ENCODE assay signal across 11 mouse cellular contexts in the genomic region with DNA sequence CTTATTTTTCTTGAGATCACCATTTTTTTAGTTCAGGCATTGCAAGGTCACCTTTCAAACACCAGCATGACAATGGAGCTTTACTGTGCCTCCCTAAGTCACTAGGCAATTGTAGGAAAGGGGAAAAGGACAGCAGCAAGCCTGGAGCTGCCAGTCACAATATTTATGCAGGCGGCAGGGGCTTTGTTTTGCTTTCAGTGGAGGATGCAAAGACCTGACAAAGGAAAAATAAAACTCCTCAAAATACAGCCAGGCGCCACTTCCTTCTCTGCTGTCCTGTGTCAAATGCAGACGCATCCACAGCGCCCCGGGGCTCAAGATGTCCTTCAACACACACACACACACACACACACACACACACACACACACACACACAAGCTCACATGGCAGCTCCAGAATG.
A peak's percentile ranks its signal among the peaks of the same experiment; 100 is the strongest.
DNase-seq lines count a peak whose midpoint lies in the region; ATAC-seq and TF ChIP-seq lines count a peak whose summit lies in the region.
"Had no signal": no experiment of that assay in that cellular context is flagged by ENCODE, and none has a peak within 500 bp of the region (broad histone marks: within the 10 kb centered on the region; RNA-seq: fewer than 3 reads in every experiment).

No protein-coding gene starts in this region.

- no peak for TF ChIP-seq CTCF in heart, postnatal 0 days (IDR thresholded peaks at IDR 0.05; ENCODE audit: low read depth)
- no peak for TF ChIP-seq CTCF in lung, postnatal 0 days (IDR thresholded peaks at IDR 0.05)
- TF ChIP-seq CTCF in brain, embryonic 14.5 days (IDR thresholded peaks at IDR 0.05; ENCODE audit: borderline replicate concordance, extremely low read depth, insufficient read depth, insufficient read length): no peak

- WGBS in heart, postnatal 0 days: 25% methylated on average over 5 of the region's 5 CpGs
- WGBS in lung, postnatal 0 days: 36% methylated on average over 5 of the region's 5 CpGs
- 7% methylated on average over 5 of the region's 5 CpGs for WGBS in neural tube, embryonic 12.5 days

- H3K36me3 ChIP-seq in heart, postnatal 0 days (replicated peaks; ENCODE audit: control insufficient read depth, insufficient read depth, low read length): no peaks in the 10 kb centered on the region
- no peaks in the 10 kb centered on the region for H3K36me3 ChIP-seq in lung, postnatal 0 days (ENCODE audit: insufficient read depth, low read length)
- H3K36me3 ChIP-seq in neural tube, embryonic 12.5 days: no peaks in the 10 kb centered on the region
- H3K36me3 ChIP-seq: midbrain, embryonic 12.5 days had no signal

- H3K4me1 ChIP-seq in heart, postnatal 0 days (ENCODE audit: control insufficient read depth, insufficient read depth): peaks cover 46% of the 10 kb centered on the region
- peaks cover 2% of the 10 kb centered on the region; the same call in 1 of the 2 replicates for H3K4me1 ChIP-seq in lung, postnatal 0 days (ENCODE audit: insufficient read depth, low read depth, low read length)
- H3K4me1 ChIP-seq in neural tube, embryonic 12.5 days: peaks cover 5% of the 10 kb centered on the region; the same call in 1 of the 2 replicates

- no peaks in the 10 kb centered on the region for H3K27me3 ChIP-seq in heart, postnatal 0 days (ENCODE audit: control insufficient read depth, insufficient read depth, low read length)
- H3K27me3 ChIP-seq in lung, postnatal 0 days (replicated peaks; ENCODE audit: insufficient read depth, low read length): no peaks in the 10 kb centered on the region
- H3K27me3 ChIP-seq in neural tube, embryonic 12.5 days (replicated peaks): no peaks in the 10 kb centered on the region
- H3K27me3 ChIP-seq: midbrain, embryonic 12.5 days had no signal

- no peak overlapping the region for H3K9ac ChIP-seq in heart, postnatal 0 days (replicated peaks; ENCODE audit: low read depth, low read length)
- no peak overlapping the region for H3K9ac ChIP-seq in lung, postnatal 0 days (replicated peaks; ENCODE audit: low read depth)
- H3K9ac ChIP-seq in neural tube, embryonic 12.5 days: no peak overlapping the region
- H3K9ac ChIP-seq: liver, embryonic 14.5 days; midbrain, embryonic 12.5 days had no signal

- H3K9me3 ChIP-seq in heart, postnatal 0 days (replicated peaks; ENCODE audit: control insufficient read depth, low read length): no peaks in the 10 kb centered on the region
- no peaks in the 10 kb centered on the region for H3K9me3 ChIP-seq in lung, postnatal 0 days (ENCODE audit: low read length)
- no peaks in the 10 kb centered on the region for H3K9me3 ChIP-seq in neural tube, embryonic 12.5 days
- H3K9me3 ChIP-seq: midbrain, embryonic 12.5 days had no signal

- TF ChIP-seq EP300 in heart, postnatal 0 days (IDR thresholded peaks at IDR 0.05; ENCODE audit: low read depth): no peak
- no peak for TF ChIP-seq EP300 in lung, postnatal 0 days (IDR thresholded peaks at IDR 0.05)

- peak; percentile 45 for DNase-seq in heart, postnatal 0 days (ENCODE audit: low spot score)
- no peak for DNase-seq in heart, adult 11 months
- peak; percentile 28 for DNase-seq in lung, postnatal 10 days
- DNase-seq in lung, postnatal 0 days (ENCODE audit: low spot score): no peak
- peak; percentile 61 for DNase-seq in brain, embryonic 14.5 days (ENCODE audit: low read depth)
- DNase-seq in gastrocnemius, postnatal 36 days: no peak
- DNase-seq: cerebellum, adult 2 months had no signal

- ATAC-seq in heart, postnatal 0 days (ENCODE audit: insufficient read depth, low read depth): no peak
- ATAC-seq in lung, postnatal 0 days: no peak
- no peak for ATAC-seq in neural tube, embryonic 12.5 days (ENCODE audit: low FRiP score, low read depth)

- no peak for TF ChIP-seq POLR2A in brain, embryonic 14.5 days (IDR thresholded peaks at IDR 0.05; ENCODE audit: borderline replicate concordance, extremely low read depth, insufficient read depth, insufficient read length, poor library complexity, severe bottlenecking)

- peak overlapping the region; percentile 9; the same call in 1 of the 2 replicates for H3K4me2 ChIP-seq in heart, postnatal 0 days (ENCODE audit: low read depth, low read length)
- H3K4me2 ChIP-seq in lung, postnatal 0 days (replicated peaks; ENCODE audit: low read depth, low read length): no peak overlapping the region
- H3K4me2 ChIP-seq in neural tube, embryonic 12.5 days (replicated peaks): 0 out of 2 replicates have a peak overlapping the region, but pooled peaks have one; percentile 22
- H3K4me2 ChIP-seq: midbrain, embryonic 12.5 days had no signal

- H3K4me3 ChIP-seq in heart, postnatal 0 days (ENCODE audit: low read depth, low read length): no peak overlapping the region
- no peak overlapping the region for H3K4me3 ChIP-seq in lung, postnatal 0 days (ENCODE audit: low read depth, low read length)
- no peak overlapping the region for H3K4me3 ChIP-seq in neural tube, embryonic 12.5 days
- H3K4me3 ChIP-seq: left cerebral cortex, adult 2 months; midbrain, embryonic 12.5 days had no signal

- intact Hi-C loops in gastrocnemius, postnatal 36 days (cut with DNase I): no loop called here

- no peak overlapping the region; the same call in 1 of the 2 replicates for H3K27ac ChIP-seq in heart, postnatal 0 days (ENCODE audit: low read depth)
- H3K27ac ChIP-seq in lung, postnatal 0 days (ENCODE audit: low read length): no peak overlapping the region
- no peak overlapping the region for H3K27ac ChIP-seq in neural tube, embryonic 12.5 days
- H3K27ac ChIP-seq: left cerebral cortex, adult 2 months; liver, embryonic 14.5 days; midbrain, embryonic 12.5 days had no signal

Comparison
In these comparisons a context has a peak if more than half of its experiments do, and no peak if none do; other contexts are left out.
1. DNase-seq: peak in heart, postnatal 0 days (single experiment), lung, postnatal 10 days (single experiment) and brain, embryonic 14.5 days (single experiment); none in heart, adult 11 months (single experiment), lung, postnatal 0 days (single experiment) and gastrocnemius, postnatal 36 days (0 of 2).